Mouse (Mus musculus) regulatory T cell (primary cell): ENCODE results near the gene Zfp692.
"Not testable (repeated sequence)": the region's sequence is repeated elsewhere in the genome, so short reads cannot be mapped to it uniquely, and the experiment has no call there.

Experiments used
- in situ Hi-C: fragments of 300-600 bp; cut with MboI, MseI; formaldehyde crosslinking; loops from one replicate; pipeline ENCODE4 v1.15.1; 2025; ENCODE audit warnings: high pct_unique_total_duplicates

Zfp692 gene

GRCm38 (mm10) chr11:58352681-58353548 is 46.0 kb downstream of the Zfp692 start:
- in situ Hi-C loops, result no loop called here

- in situ Hi-C loops, result no loop called here
Measured at GRCm38 (mm10) chr11:58353709-58354108, 46.8 kb downstream of the Zfp692 start.

GRCm38 (mm10) chr11:58354476-58354875 is 47.6 kb downstream of the Zfp692 start:
- in situ Hi-C loops, result no loop called here

GRCm38 (mm10) chr11:58354927-58355326 is 48.1 kb downstream of the Zfp692 start:
- in situ Hi-C loops, result no loop called here

- in situ Hi-C loops, result no loop called here
Measured at GRCm38 (mm10) chr11:58357042-58357441, 50.2 kb downstream of the Zfp692 start.

GRCm38 (mm10) chr11:58357844-58358534 is 51.1 kb downstream of the Zfp692 start:
- in situ Hi-C loops, result no loop called here

- in situ Hi-C loops, result not testable (repeated sequence)
Measured at GRCm38 (mm10) chr11:58362562-58362961, 55.7 kb downstream of the Zfp692 start.
